ENCODE assay signal across 19 mouse cellular contexts in genomic region chr2:141870930-141871329, GRCm38 (mm10).
DNase-seq lines count a peak whose midpoint lies in the region; ATAC-seq lines count a peak whose summit lies in the region.
"Had no signal": no experiment of that assay in that cellular context is flagged by ENCODE, and none has a peak within 500 bp of the region (broad histone marks: within the 10 kb centered on the region; RNA-seq: fewer than 3 reads in every experiment).

No protein-coding gene starts in this region.

- no peak overlapping the region for H3K4me2 ChIP-seq in forebrain, embryonic 11.5 days (ENCODE audit: low read depth, low read length, severe bottlenecking)
- H3K4me2 ChIP-seq: embryonic facial prominence, embryonic 13.5 days; forebrain, embryonic 13.5 days; hindbrain, embryonic 13.5 days had no signal

- no peaks in the 10 kb centered on the region for H3K27me3 ChIP-seq in forebrain, embryonic 11.5 days (ENCODE audit: control insufficient read depth, insufficient read depth, low read length)
- H3K27me3 ChIP-seq: embryonic facial prominence, embryonic 13.5 days; forebrain, embryonic 13.5 days; hindbrain, embryonic 13.5 days had no signal

- peak; percentile 46 for DNase-seq in heart, adult 11 months
- DNase-seq in heart, postnatal 36 days: no peak
- peak; percentile 23 for DNase-seq in retina, adult 2 months (ENCODE audit: low read depth, low spot score)
- no peak for DNase-seq in retina, embryonic 14.5 days (ENCODE audit: low spot score)
- peak; percentile 51 for DNase-seq in retina, postnatal 1 day
- no peak for DNase-seq in forebrain, embryonic 11.5 days (ENCODE audit: low spot score)
- DNase-seq in testis, postnatal 10 days (ENCODE audit: low spot score): no peak
- DNase-seq: adrenal gland, postnatal 10 days; cerebellum, adult 11-12 months; cerebellum, adult 9-10 months; cerebellum, postnatal 25 days; forebrain, postnatal 0 days; gastrocnemius, postnatal 36 days; heart, adult 18-20 months; heart, postnatal 10 days had no signal

- no peaks in the 10 kb centered on the region for H3K36me3 ChIP-seq in forebrain, embryonic 11.5 days (ENCODE audit: control insufficient read depth, insufficient read depth, low read length)
- H3K36me3 ChIP-seq: embryonic facial prominence, embryonic 13.5 days; heart, embryonic 10.5 days; hindbrain, embryonic 13.5 days had no signal

- H3K27ac ChIP-seq in forebrain, embryonic 11.5 days (ENCODE audit: low read depth, low read length): no peak overlapping the region
- H3K27ac ChIP-seq: embryonic facial prominence, embryonic 13.5 days; forebrain, embryonic 13.5 days; heart, embryonic 10.5 days; hindbrain, embryonic 13.5 days had no signal

- ATAC-seq in forebrain, embryonic 11.5 days (replicated peaks; ENCODE audit: low FRiP score): no peak
- ATAC-seq: forebrain, embryonic 13.5 days; forebrain, postnatal 0 days had no signal

- no peak overlapping the region for H3K4me3 ChIP-seq in forebrain, embryonic 11.5 days (ENCODE audit: low read depth, low read length)
- H3K4me3 ChIP-seq: embryonic facial prominence, embryonic 13.5 days; forebrain, embryonic 13.5 days; heart, embryonic 10.5 days; hindbrain, embryonic 13.5 days had no signal

- 91% methylated on average over 4 of the region's 4 CpGs for WGBS in forebrain, embryonic 11.5 days

- no peaks in the 10 kb centered on the region for H3K9me3 ChIP-seq in forebrain, embryonic 11.5 days (ENCODE audit: control insufficient read depth, low read length)
- H3K9me3 ChIP-seq: embryonic facial prominence, embryonic 13.5 days; forebrain, embryonic 13.5 days; heart, embryonic 10.5 days; hindbrain, embryonic 13.5 days had no signal

- H3K4me1 ChIP-seq in forebrain, embryonic 11.5 days (replicated peaks; ENCODE audit: control insufficient read depth, insufficient read depth, low read length): no peaks in the 10 kb centered on the region
- H3K4me1 ChIP-seq: embryonic facial prominence, embryonic 13.5 days; forebrain, embryonic 13.5 days; heart, embryonic 10.5 days; hindbrain, embryonic 13.5 days had no signal

- H3K9ac ChIP-seq in forebrain, embryonic 11.5 days (ENCODE audit: low read length): no peak overlapping the region
- H3K9ac ChIP-seq: embryonic facial prominence, embryonic 13.5 days; forebrain, embryonic 13.5 days; forebrain, postnatal 0 days; hindbrain, embryonic 13.5 days had no signal

- intact Hi-C loops in heart, postnatal 36 days (cut with DNase I): no loop called here

Comparison
In these comparisons a context has a peak if more than half of its experiments do, and no peak if none do; other contexts are left out.
1. DNase-seq: peak in heart, adult 11 months (single experiment), retina, adult 2 months (single experiment) and retina, postnatal 1 day (single experiment); none in heart, postnatal 36 days (0 of 2), retina, embryonic 14.5 days (single experiment), forebrain, embryonic 11.5 days (single experiment) and testis, postnatal 10 days (single experiment).